Mouse (Mus musculus) midbrain, embryonic 10.5 days (tissue): ENCODE results near the gene Pdss1. TPM values are rescaled to one million over a fixed set of nuclear protein-coding genes. Genes with fewer than 3 reads are reported as not detected.
A peak's percentile ranks its signal among the peaks of the same experiment; 100 is the strongest.
"Not testable (repeated sequence)": the region's sequence is repeated elsewhere in the genome, so short reads cannot be mapped to it uniquely, and the experiment has no call there.

ENCODE experiments used
- DNase-seq: peaks from one replicate; pipeline ENCODE4 v3.0.0-alpha.2; 2017; ENCODE audit warnings: low spot score
- H3K27ac ChIP-seq: fragments of 300-500 bp; sonication (generic); replicated peaks from 2 replicates; pipeline ENCODE4 v1.5.1; 2016; ENCODE audit warnings: mild to moderate bottlenecking
- H3K27me3 ChIP-seq: fragments of 300-500 bp; sonication (generic); 2 replicates; pipeline ENCODE4 v1.6.1; 2016; ENCODE audit warnings: low read depth, mild to moderate bottlenecking; ENCODE audit not compliant: poor library complexity, severe bottlenecking
- H3K36me3 ChIP-seq: fragments of 300-500 bp; sonication (generic); 2 replicates; pipeline ENCODE4 v1.6.1; 2016; ENCODE audit warnings: mild to moderate bottlenecking, moderate library complexity
- H3K4me1 ChIP-seq: fragments of 300-500 bp; sonication (generic); 2 replicates; pipeline ENCODE4 v1.6.1; 2016
- H3K4me3 ChIP-seq: fragments of 300-500 bp; sonication (generic); 2 replicates; pipeline ENCODE4 v1.5.1; 2016; ENCODE audit warnings: mild to moderate bottlenecking, moderate library complexity
- H3K9me3 ChIP-seq: fragments of 300-500 bp; sonication (generic); replicated peaks from 2 replicates; pipeline ENCODE4 v1.6.1; 2016; ENCODE audit warnings: mild to moderate bottlenecking
- WGBS: fragments of 180-500 bp; shearing (Covaris S2); methylation state at CpG from one replicate; pipeline ENCODE4 v1.1.7; 2016; 5-methylcytosine and 5-hydroxymethylcytosine counted together
- polyA plus RNA-seq: library from polyadenylated mRNA; unstranded; fragments of >200 nt; fragmentation: Nextera tagmentation; extraction: Ambion mirVana; gene quantifications from 2 replicates; pipeline ENCODE4 v1.2.1, GENCODE M21; 2016

The Pdss1 gene
- polyA plus RNA-seq: 26.0 and 26.3 TPM in 2 replicates

GRCm38 (mm10) chr2:22895282-22896273 lies at the start of gene Pdss1:
TSS of gene Pdss1 (plus strand) at chr2:22895522.
- peak; percentile 92 for DNase-seq
- no peaks in the 10 kb centered on the region for H3K27me3 ChIP-seq
- peaks cover 20% of the 10 kb centered on the region for H3K4me1 ChIP-seq
- peak within 1 kb of the TSS; percentile 91 for H3K4me3 ChIP-seq
- H3K9me3 ChIP-seq: no peaks in the 10 kb centered on the region
- H3K36me3 ChIP-seq: peaks cover 4% of the 10 kb centered on the region; the same call in 1 of the 2 replicates
- WGBS: under 1% methylated on average over 81 of the region's 81 CpGs
- H3K27ac ChIP-seq: peak within 1 kb of the TSS; percentile 92

GRCm38 (mm10) chr2:22851900-22852299 lies 43.4 kb upstream of the Pdss1 start:
- Histone ChIP-seq H3K9me3 (no peaks in the 10 kb centered on the region), H3K36me3 (no peaks in the 10 kb centered on the region), H3K27me3 (no peaks in the 10 kb centered on the region), H3K4me3 (no peak overlapping the region), H3K4me1 (no peaks in the 10 kb centered on the region), H3K27ac (no peak overlapping the region)
- WGBS: 81% methylated on average over 4 of the region's 4 CpGs
- no peak for DNase-seq

- Histone ChIP-seq H3K27ac (no peak overlapping the region), H3K4me3 (no peak overlapping the region), H3K27me3 (no peaks in the 10 kb centered on the region), H3K9me3 (no peaks in the 10 kb centered on the region), H3K4me1 (no peaks in the 10 kb centered on the region), H3K36me3 (no peaks in the 10 kb centered on the region)
- WGBS: 67% methylated on average over 3 of the region's 3 CpGs
- DNase-seq: no peak
These were observed 37.8 kb upstream of the Pdss1 start for GRCm38 (mm10) chr2:22857501-22857900.

- DNase-seq: no peak
- H3K27ac ChIP-seq: no peak overlapping the region
- no peaks in the 10 kb centered on the region for H3K9me3 ChIP-seq
- H3K4me3 ChIP-seq: no peak overlapping the region
- H3K4me1 ChIP-seq: no peaks in the 10 kb centered on the region
- H3K27me3 ChIP-seq: no peaks in the 10 kb centered on the region
- WGBS: 86% methylated on average over 2 of the region's 2 CpGs
- no peaks in the 10 kb centered on the region for H3K36me3 ChIP-seq
These were observed 33.1 kb upstream of the Pdss1 start for GRCm38 (mm10) chr2:22862194-22862593.

GRCm38 (mm10) chr2:22864394-22865037 lies 30.8 kb upstream of the Pdss1 start:
- not testable (repeated sequence) for H3K4me1 ChIP-seq, H3K4me3 ChIP-seq, H3K27me3 ChIP-seq, H3K9me3 ChIP-seq, H3K36me3 ChIP-seq, H3K27ac ChIP-seq
- peak; percentile 68 for DNase-seq
- WGBS: 8% methylated on average over 6 of the region's 6 CpGs

GRCm38 (mm10) chr2:22865818-22866217 lies 29.5 kb upstream of the Pdss1 start:
- Histone ChIP-seq H3K4me3 (no peak overlapping the region), H3K27ac (no peak overlapping the region), H3K36me3 (no peaks in the 10 kb centered on the region), H3K9me3 (no peaks in the 10 kb centered on the region), H3K4me1 (no peaks in the 10 kb centered on the region), H3K27me3 (no peaks in the 10 kb centered on the region)
- WGBS: 91% methylated on average over 1 of the region's 1 CpGs
- no peak for DNase-seq

- no peaks in the 10 kb centered on the region for H3K36me3 ChIP-seq
- no peaks in the 10 kb centered on the region for H3K9me3 ChIP-seq
- no peak for DNase-seq
- no peak overlapping the region for H3K4me3 ChIP-seq
- no peaks in the 10 kb centered on the region for H3K4me1 ChIP-seq
- 80% methylated on average over 7 of the region's 7 CpGs for WGBS
- H3K27me3 ChIP-seq: no peaks in the 10 kb centered on the region
- H3K27ac ChIP-seq: no peak overlapping the region
These were observed 28.4 kb upstream of the Pdss1 start for GRCm38 (mm10) chr2:22866894-22867424.

- WGBS: 79% methylated on average over 1 of the region's 1 CpGs
- Histone ChIP-seq H3K4me1 (no peaks in the 10 kb centered on the region), H3K9me3 (no peaks in the 10 kb centered on the region)
These were observed 22.2 kb upstream of the Pdss1 start for GRCm38 (mm10) chr2:22873159-22873558.

GRCm38 (mm10) chr2:22874628-22875027 lies 20.7 kb upstream of the Pdss1 start:
- Histone ChIP-seq H3K27me3 (no peaks in the 10 kb centered on the region), H3K27ac (no peak overlapping the region), H3K4me3 (no peak overlapping the region), H3K36me3 (no peaks in the 10 kb centered on the region), H3K9me3 (no peaks in the 10 kb centered on the region), H3K4me1 (no peaks in the 10 kb centered on the region)
- no peak for DNase-seq
- WGBS: 60% methylated on average over 10 of the region's 10 CpGs

More at GRCm38 (mm10) chr2:22873159-22873558, 22.2 kb upstream of the Pdss1 start:
- Histone ChIP-seq H3K27ac (no peak overlapping the region), H3K27me3 (no peaks in the 10 kb centered on the region), H3K4me3 (no peak overlapping the region), H3K36me3 (no peaks in the 10 kb centered on the region)
- DNase-seq: no peak

- Histone ChIP-seq H3K27ac (no peak overlapping the region), H3K4me1 (no peaks in the 10 kb centered on the region), H3K36me3 (no peaks in the 10 kb centered on the region), H3K9me3 (no peaks in the 10 kb centered on the region), H3K27me3 (no peaks in the 10 kb centered on the region), H3K4me3 (no peak overlapping the region)
- 88% methylated on average over 3 of the region's 3 CpGs for WGBS
- no peak for DNase-seq
These were observed 18.7 kb upstream of the Pdss1 start for GRCm38 (mm10) chr2:22876614-22877013.

- 62% methylated on average over 1 of the region's 1 CpGs for WGBS
- H3K27me3 ChIP-seq: no peaks in the 10 kb centered on the region
- H3K4me1 ChIP-seq: no peaks in the 10 kb centered on the region
- no peaks in the 10 kb centered on the region for H3K9me3 ChIP-seq
- H3K36me3 ChIP-seq: no peaks in the 10 kb centered on the region
- DNase-seq: no peak
- H3K4me3 ChIP-seq: no peak overlapping the region
- H3K27ac ChIP-seq: no peak overlapping the region
These were observed 16.5 kb upstream of the Pdss1 start for GRCm38 (mm10) chr2:22878781-22879180.

GRCm38 (mm10) chr2:22880726-22881125 lies 14.6 kb upstream of the Pdss1 start:
- WGBS: 77% methylated on average over 3 of the region's 3 CpGs
- H3K27me3 ChIP-seq, H3K36me3 ChIP-seq, H3K4me1 ChIP-seq, H3K27ac ChIP-seq, H3K4me3 ChIP-seq, DNase-seq, H3K9me3 ChIP-seq: not testable (repeated sequence)

GRCm38 (mm10) chr2:22894932-22895281 lies 415 bp upstream of the Pdss1 start:
- H3K4me1 ChIP-seq: peaks cover 20% of the 10 kb centered on the region
- H3K36me3 ChIP-seq: peaks cover 4% of the 10 kb centered on the region; the same call in 1 of the 2 replicates
- WGBS: 29% methylated on average over 9 of the region's 9 CpGs
- H3K4me3 ChIP-seq: peak overlapping the region; percentile 91
- H3K27ac ChIP-seq: peak overlapping the region; percentile 92
- no peaks in the 10 kb centered on the region for H3K9me3 ChIP-seq
- no peaks in the 10 kb centered on the region for H3K27me3 ChIP-seq
- no peak for DNase-seq
